Mouse (Mus musculus) layer of hippocampus, adult 11-12 months (tissue): Measurements from ENCODE around the gene Adssl1.

ENCODE experiments used
- DNase-seq: peaks from one replicate; pipeline ENCODE4 v3.0.0; 2022; ENCODE audit warnings: low spot score

Adssl1 gene

GRCm38 (mm10) chr12:112677943-112678554, 58.2 kb downstream of the Adssl1 start:
- no peak for DNase-seq

- DNase-seq, result no peak
Observed at GRCm38 (mm10) chr12:112678555-112679026, 58.7 kb downstream of the Adssl1 start, which contains the start of gene Zbtb42. Zbtb42 (plus strand) TSS chr12:112678828.

- DNase-seq, result no peak
Observed at GRCm38 (mm10) chr12:112679027-112679996, 59.5 kb downstream of the Adssl1 start.

GRCm38 (mm10) chr12:112683351-112683750, 63.5 kb downstream of the Adssl1 start:
- DNase-seq, result no peak

GRCm38 (mm10) chr12:112688458-112688857, 68.6 kb downstream of the Adssl1 start:
- DNase-seq, result no peak
